Mouse (Mus musculus) brain, embryonic 14.5 days (tissue): ENCODE data around the gene Zfand5.

Experiments used
- CTCF ChIP-seq: fragments of 200-500 bp; IDR thresholded peaks from 2 replicates; pipeline ENCODE4 v1.5.1; 2012; ENCODE audit warnings: inconsistent platforms, mild to moderate bottlenecking, moderate library complexity, borderline replicate concordance; ENCODE audit not compliant: insufficient read depth, insufficient read length; ENCODE audit errors: extremely low read depth
- POLR2A ChIP-seq: fragments of 200-500 bp; IDR thresholded peaks from 2 replicates; pipeline ENCODE4 v1.6.1; 2012; ENCODE audit warnings: mild to moderate bottlenecking, inconsistent platforms, borderline replicate concordance; ENCODE audit not compliant: poor library complexity, insufficient read depth, insufficient read length, severe bottlenecking; ENCODE audit errors: extremely low read depth

GRCm38 (mm10) chr19:21259453-21259852 lies 12.6 kb upstream of the Zfand5 start:
- no peak for TF ChIP-seq POLR2A
- TF ChIP-seq CTCF: no peak
